Comparison of ENCODE assay signal across 23 mouse cellular contexts in genomic region chr4:117117931-117118330, GRCm38 (mm10). TPM values are rescaled to one million over a fixed set of nuclear protein-coding genes. Genes with fewer than 3 reads are reported as not detected.
"Had no signal": no experiment of that assay in that cellular context is flagged by ENCODE, and none has a peak within 500 bp of the region (broad histone marks: within the 10 kb centered on the region; RNA-seq: fewer than 3 reads in every experiment).

No protein-coding gene starts in this region.

- H3K27ac ChIP-seq: limb, embryonic 12.5 days; limb, embryonic 15.5 days; liver, embryonic 14.5 days; macrophage; midbrain, embryonic 10.5 days; midbrain, embryonic 13.5 days had no signal

- DNase-seq: kidney, postnatal 14 days; kidney, postnatal 4 days; left cerebral cortex, postnatal 4 days; liver, postnatal 0 days; lung, embryonic 14.5 days; thymus, adult 18-20 months; thymus, postnatal 36 days had no signal

- H3K27me3 ChIP-seq: limb, embryonic 12.5 days; limb, embryonic 15.5 days; megakaryocyte, embryonic 14.5 days; midbrain, embryonic 13.5 days had no signal

- ATAC-seq: liver, postnatal 0 days; lung, postnatal 0 days; midbrain, embryonic 13.5 days; midbrain, embryonic 16.5 days had no signal

- H3K4me2 ChIP-seq: limb, embryonic 12.5 days; limb, embryonic 15.5 days; liver, embryonic 11.5 days; lung, embryonic 14.5 days; midbrain, embryonic 13.5 days had no signal

- H3K9ac ChIP-seq: limb, embryonic 12.5 days; limb, embryonic 15.5 days; liver, embryonic 14.5 days; liver, postnatal 0 days; lung, embryonic 14.5 days; midbrain, embryonic 13.5 days had no signal

- H3K9me3 ChIP-seq: limb, embryonic 12.5 days; limb, embryonic 15.5 days; megakaryocyte, embryonic 14.5 days; midbrain, embryonic 10.5 days; midbrain, embryonic 13.5 days had no signal

- H3K4me3 ChIP-seq: limb, embryonic 12.5 days; limb, embryonic 15.5 days; megakaryocyte, embryonic 14.5 days; midbrain, embryonic 10.5 days; midbrain, embryonic 13.5 days had no signal

RNA-seq across cellular contexts. Expression of gene Tctex1d4, which starts 8.7 kb away (rescaled TPM):
- total RNA-seq: left cerebral cortex, adult 8-10 months; left cerebral cortex, postnatal 14 days; monocyte, adult 5-6 weeks had no signal
- polyA plus RNA-seq: kidney, embryonic 16.5 days; limb, embryonic 12.5 days; limb, embryonic 15.5 days; liver, embryonic 11.5 days; liver, embryonic 14.5 days; liver, postnatal 0 days; lung, embryonic 14.5 days; midbrain, embryonic 10.5 days; midbrain, embryonic 13.5 days; neural tube, embryonic 11.5 days; neural tube, embryonic 14.5 days had no signal

RNA-seq across cellular contexts. Expression of gene Ptch2, which starts 22.1 kb away (rescaled TPM):
- total RNA-seq: monocyte, adult 5-6 weeks had no signal
- polyA plus RNA-seq: macrophage had no signal
